Mouse (Mus musculus) urinary bladder, postnatal 36 days (tissue): ENCODE results near the gene Tiam2.

Experiments
- DNase-seq, 2 experiments: peaks; one replicate each; pipeline ENCODE4 v3.0.0; 2022; ENCODE audit warnings: low spot score in 2 of 2, mixed read lengths in 1 of 2

The Tiam2 gene

DNA sequence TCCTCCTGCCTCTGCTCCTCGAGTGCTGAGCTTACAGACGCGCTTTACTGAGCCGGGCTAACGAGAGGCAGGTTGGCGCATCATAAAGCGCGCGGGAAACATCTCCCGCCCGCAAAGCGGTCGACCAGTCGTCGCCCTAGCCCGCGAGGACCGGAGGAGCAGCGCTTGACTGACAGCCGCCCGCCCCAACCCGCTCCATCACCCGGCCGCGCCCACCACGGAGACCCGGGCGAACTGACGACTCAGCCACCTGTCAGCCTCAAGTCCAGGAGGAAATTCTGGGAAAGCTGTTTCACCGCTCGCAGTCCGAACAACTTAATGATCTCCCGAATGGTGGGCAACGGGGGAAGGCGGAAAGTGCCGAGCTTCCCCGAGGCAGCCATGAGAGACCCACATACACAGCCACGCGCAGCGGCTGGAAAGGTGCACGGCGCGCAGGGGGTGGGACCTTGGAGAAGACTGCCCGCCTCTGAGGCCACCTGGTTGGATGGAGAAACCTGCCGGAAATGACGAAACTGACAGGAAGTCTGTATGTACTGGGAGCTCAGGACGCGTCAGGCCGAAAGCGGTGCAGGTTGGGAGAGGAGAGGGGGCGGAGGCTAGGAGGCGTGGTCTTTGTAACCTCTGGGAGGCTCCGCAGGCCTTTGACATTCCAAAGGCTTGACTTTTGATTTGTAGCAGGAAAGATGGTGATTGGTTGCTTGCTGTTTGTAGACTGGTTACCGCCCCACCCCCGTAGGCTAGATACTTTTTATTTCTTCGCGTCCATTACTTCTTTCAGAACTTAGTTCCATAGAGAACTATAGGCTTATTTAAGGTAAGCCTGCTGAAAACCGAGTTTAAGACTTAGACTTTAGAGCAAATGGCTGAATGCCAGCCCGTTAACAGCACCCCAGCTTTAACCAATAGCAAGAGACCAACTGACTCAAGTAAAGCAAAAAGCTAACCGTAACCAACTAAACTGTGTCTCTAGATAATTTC lies 231.2 kb downstream of the Tiam2 start, which contains the start of gene Tfb1m:
Gene Tfb1m (minus strand): TSS at position 451 of the 981 bp plus-strand sequence.
- peak; percentile 97 to 98 for DNase-seq

- no peak for DNase-seq
Observed at GRCm38 (mm10) chr17:3558356-3558870, 232.0 kb downstream of the Tiam2 start.

DNA sequence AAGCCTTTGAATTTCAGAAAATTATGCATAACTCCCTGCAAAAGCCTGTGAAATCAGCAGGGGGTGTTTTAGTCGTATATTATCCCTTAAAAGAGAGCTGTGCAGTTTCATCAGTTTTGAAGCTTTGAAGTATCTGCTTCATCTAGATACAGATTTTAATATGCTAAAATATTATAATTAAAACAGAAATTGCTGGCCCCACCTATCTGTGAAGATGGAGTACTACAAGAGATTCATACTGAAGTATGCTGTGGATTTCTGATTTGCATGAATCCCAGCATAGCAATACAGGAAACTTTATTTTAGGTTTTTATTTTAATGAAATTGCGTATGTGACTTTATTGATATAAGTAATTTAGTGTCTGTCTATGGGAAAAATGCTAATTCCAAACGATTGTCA lies 234.2 kb downstream of the Tiam2 start:
- DNase-seq: no peak

DNA sequence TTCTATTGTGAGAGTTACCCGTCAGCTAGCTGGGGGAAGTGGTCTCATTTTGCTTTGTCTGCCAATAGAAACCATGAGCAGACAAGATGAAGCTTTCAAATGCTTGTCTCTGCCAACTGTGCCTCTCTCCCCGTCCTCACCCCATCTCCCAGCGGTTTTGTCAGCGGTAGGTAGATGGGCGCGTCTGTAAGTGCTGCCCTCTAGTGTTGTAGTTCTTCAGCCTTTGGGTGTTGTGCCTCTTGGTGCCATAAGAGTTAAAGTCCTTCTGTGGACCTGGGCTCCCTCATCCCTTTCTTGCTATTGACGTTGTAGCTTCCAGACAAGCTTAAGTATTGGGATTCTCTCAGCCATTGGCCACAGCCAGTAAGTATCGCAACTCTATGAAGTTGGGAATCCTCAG lies 236.0 kb downstream of the Tiam2 start:
- no peak for DNase-seq

- peak; percentile 64 to 70 for DNase-seq
Observed at GRCm38 (mm10) chr17:3570876-3571275, 244.5 kb downstream of the Tiam2 start.
